Mouse (Mus musculus): Measurements from ENCODE around the gene Trappc2l. TPM values are rescaled to one million over a fixed set of nuclear protein-coding genes. Genes with fewer than 3 reads are reported as not detected.

Trappc2l gene
- polyA plus RNA-seq, 1 experiment = 169 TPM

DNA sequence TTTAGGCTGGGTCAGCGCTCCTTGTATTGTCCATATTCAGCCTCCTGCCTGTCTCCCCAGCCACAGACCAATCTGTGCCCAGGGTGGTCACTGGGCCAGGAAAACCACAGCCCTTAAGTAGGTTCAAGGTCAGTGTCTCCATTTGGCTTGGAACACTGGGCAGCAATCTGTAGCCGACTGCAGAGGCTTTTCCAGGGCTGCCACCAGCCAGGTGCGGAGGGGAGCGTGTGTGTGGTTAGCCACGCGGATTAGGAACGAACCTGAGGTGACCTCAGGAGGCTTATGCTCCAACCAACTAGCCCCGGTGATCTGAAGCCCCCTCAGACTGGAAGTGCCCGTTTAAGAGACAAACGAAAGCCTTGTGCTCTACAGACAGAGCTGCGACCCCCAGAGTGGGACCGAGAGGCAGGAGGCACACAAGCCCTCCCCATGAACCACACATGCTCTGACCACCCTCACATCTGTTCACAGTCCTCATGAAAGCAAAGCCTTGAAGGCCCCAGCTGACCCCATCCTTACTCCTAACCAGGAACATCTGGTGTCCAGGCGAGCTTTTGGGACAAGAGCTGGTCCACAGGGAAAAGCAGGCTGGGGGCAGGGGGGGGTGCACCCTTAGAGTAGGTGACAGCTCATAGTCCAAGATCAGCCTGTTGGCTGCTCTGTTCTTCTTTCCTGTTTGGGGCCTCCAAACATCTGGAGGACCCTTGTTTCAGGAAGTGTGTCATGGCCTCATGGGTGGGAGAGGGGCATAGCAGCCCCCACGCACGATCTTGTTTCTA, 36.9 kb downstream of the Trappc2l start:
- WGBS = 71% methylated on average over 15 of the region's 15 CpGs
- no peak for DNase-seq (ENCODE audit: low read depth, low spot score)

DNA sequence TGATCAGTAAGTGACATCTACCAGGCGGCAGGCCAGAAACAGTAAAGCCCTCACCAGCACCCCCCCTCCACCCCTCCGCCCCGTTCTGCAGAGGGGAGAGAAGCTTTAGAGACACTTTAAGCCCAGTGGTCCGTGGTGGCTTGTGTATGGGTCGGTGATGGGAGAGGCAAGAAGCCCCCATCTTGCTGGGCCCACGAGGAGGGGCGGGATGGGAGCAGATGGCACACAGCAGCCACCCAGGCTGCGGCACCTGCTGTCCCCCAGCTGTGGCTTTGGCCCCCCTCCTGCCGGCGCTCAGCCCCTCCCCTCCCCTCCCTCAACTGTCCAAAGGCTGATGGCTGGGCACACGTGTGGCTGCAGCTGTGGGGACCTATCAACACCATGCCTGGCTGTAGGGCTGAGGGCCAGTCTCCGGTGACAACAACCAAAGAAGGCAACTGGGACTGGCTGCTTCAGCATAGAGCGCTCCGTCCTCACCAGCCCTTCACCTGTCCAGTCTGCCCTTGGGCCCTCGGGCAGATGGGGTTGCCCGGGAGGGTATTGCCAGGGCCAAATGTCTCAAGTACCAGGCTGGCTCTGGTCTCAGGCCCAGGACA, 40.0 kb downstream of the Trappc2l start:
- no peak for DNase-seq (ENCODE audit: low read depth, low spot score)
- WGBS = 82% methylated on average over 16 of the region's 16 CpGs

DNA sequence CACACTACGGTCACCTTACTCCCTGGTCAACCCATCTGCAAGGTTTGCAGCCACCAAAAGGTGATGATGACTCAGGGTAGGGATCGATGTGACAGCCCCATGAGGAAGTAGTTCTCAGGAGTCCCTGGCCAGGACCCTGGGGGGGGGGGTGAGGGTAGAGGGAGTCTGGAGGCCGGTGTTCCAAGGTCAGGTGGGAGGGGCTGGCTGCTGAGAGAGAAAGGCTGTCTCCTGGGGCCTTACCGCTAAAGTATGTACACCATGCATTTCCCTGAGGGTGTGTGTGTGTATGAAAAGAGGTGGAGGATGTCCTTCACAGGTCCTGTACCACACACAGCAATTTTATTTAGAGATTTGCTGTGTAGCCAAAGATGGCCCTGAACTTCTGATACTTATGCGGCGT, 41.2 kb downstream of the Trappc2l start:
- 38% methylated on average over 6 of the region's 6 CpGs for WGBS
- DNase-seq (ENCODE audit: low read depth, low spot score) = no peak

DNA sequence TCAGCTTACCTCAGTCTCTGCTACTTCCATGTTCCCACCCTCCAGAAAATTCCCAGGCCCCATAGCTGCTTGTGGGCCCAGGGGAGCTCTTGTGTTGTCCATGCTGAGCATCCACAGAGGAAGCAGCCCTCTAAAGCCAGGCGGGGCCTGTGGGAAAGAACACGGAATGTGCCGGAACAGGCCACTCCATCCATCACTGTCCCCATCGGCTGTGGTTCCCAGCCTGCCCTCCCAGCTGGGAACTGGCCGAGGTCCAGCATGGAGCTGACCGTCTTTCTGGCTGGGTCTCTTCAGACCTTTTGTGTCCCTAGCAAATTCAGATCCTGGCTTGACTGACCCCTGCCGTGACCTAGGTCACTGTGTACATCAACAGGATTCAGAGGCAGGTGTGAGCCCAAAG, 43.3 kb downstream of the Trappc2l start:
- 62% methylated on average over 7 of the region's 7 CpGs for WGBS
- no peak for DNase-seq (ENCODE audit: low read depth, low spot score)

DNA sequence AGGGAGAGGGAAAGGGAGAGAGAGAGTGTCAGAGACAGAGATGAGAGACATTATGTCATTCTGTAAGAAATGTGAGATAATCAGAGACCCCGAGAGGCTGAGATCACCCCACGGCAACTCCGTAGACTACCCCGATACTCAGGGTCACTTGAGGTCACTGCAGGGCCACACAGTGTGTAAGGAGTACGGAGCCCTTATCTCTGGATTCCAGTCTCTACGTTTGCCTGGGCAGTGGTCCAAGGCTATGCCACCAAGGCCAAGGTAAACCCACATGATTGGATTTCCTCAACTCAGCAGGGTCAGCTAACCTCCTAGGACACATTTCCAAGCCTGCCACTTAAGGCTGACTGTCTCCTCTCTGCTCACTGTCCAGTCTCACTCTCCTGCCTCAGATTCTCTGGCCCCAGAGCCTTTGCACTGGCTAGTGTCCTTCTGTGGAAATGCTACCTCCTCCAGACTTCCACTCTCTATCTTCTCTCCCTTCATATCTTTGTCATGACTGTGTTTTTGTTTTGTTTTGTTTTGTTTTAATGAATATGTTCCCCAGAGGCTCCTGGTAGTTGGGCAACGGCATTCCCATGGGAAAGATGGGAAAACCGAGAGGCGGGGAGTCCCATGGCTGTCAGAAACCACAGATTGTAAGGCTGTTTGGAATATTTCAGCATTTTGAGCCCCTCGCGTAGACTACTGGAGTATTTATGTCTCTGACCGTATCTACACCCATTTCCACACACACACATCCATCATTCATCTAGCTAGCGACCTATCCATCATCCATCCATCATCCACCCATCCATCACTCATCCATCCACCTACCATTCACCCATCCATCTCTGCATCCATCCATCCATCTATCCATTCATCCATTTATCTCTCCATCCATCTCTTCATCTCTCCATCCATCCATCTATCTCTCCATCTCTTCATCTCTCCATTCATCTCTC, 44.9 kb downstream of the Trappc2l start:
- WGBS = 58% methylated on average over 13 of the region's 13 CpGs
- DNase-seq (ENCODE audit: low read depth, low spot score) = no peak

DNA sequence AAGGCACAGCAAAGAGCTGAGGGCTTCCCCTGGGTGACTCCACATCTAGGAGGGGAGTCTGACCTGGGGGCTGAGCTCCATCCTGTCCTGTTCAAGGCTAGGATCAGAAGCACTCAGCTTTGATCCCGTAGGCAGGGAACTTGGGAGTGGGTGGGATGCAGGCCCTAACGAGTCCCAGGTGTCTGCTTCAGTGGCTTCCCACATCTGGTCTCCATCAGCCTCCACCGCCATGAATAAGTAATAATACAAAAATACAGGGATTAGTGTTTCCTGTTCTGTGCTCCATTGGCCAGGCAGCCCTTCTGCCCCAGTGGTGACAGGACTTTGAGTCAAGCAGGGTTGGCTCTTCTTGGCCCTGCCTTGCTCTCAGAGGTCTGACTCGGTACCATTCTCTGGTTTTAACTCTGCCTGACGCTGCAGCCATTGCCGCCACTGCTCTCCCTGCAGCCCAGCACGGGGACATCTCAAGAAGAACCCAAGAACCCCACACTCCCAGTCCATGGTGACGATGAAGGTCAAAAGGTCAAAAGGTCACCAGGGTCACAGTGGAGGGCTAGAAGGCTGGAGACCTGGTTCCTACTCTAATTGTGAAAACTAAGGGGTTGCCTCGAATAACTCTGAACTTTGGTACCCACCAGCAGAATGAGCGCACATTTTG, 46.8 kb downstream of the Trappc2l start:
- WGBS = 71% methylated on average over 10 of the region's 10 CpGs
- no peak for DNase-seq (ENCODE audit: low read depth, low spot score)

DNA sequence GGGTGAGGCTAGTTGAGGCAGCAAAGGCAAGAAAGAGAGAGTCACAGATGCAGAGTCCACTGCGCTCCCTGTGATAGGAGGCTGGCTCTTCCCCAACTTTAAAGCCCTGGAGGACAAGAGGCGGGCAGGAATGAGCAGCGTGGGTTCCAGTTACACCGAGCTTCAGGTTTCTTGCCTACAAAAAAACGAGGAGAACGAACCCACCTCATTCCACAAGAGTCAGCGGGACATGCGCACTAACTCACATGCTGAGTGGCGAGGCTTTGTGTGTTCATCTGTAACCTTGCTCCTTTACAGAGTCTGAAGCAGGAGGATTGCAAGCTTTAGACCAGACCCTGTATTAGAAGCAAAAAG, 47.3 kb downstream of the Trappc2l start:
- WGBS = 71% methylated on average over 9 of the region's 9 CpGs
- DNase-seq (ENCODE audit: low read depth, low spot score) = no peak

DNA sequence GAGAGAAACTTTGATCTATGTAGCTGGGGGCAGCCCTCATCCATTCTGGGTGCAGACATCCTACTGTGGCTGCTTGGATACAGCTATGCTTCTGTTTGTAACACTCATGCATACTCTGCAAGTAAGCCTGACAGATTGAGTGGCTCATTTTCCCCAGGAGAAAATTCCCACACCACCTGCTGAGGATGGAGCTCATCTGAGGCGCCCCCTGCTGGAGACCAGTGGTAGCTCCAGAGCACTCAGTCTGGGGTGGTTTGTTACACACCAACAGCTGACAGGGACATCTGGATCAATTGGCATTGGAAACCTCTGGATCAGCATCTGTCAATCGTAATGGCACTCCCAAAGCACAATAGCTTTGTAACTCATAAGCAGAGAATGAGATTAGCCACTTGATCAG, 48.6 kb downstream of the Trappc2l start:
- no peak for DNase-seq (ENCODE audit: low read depth, low spot score)
- WGBS = 67% methylated on average over 2 of the region's 2 CpGs

DNA sequence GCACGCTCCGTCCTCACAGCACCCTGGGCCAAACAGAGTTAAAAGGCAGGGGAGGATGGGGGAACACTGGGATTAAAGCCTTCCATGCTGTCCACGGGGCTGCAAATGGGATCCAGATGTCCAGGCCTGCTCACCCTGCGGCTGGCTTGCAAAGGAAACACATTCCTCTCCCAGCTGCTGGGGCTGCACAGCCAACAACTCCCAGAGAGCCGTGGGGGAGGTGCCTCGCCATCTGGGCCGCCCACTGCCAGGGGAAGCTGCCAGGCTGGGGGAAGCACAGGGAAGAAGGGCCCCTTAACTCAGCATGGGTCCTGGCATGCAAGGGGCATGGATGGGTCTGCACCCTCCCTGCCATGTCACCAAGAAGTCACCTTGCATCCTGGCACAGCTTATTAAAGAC, 49.7 kb downstream of the Trappc2l start:
- 39% methylated on average over 7 of the region's 7 CpGs for WGBS
- DNase-seq (ENCODE audit: low read depth, low spot score) = no peak

DNA sequence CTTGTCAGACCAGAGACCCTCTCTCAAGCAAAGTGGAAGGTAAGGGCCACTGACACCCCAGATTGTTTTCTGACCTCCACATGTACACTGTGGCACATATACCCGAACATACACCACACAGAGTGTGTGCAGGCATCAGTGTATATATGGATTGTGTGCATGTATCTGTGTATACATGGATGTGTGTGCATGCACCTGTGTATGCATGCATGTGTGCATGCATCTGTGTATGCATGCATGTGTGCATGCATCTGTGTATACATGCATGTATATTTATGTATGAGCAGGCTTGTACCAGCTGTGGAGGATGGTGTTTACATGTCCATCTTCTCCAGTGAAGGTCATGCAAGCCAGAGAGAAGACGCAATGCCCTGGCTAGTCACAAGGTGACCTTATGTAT, 50.5 kb downstream of the Trappc2l start:
- DNase-seq (ENCODE audit: low read depth, low spot score) = no peak
- 82% methylated on average over 2 of the region's 2 CpGs for WGBS

DNA sequence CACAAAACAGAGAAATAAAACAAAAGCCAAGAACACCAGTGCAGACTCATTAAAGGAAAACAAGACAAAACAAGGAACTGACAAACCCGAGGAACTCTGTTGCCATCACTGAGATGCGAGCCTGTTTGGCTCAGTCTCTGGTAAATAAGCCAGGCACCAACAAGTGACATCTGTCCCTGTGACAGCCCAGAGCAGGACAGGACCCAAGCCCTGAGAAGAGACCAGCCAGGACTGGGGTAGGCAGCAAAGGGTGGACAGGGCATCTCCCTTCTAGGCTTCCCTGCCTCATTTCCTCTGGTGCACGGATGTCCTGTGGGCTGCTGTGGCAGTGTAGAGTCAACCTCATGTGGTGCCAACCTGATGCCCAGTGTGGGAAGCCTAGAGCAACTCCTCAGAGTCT, 51.7 kb downstream of the Trappc2l start:
- WGBS = 53% methylated on average over 3 of the region's 3 CpGs

DNA sequence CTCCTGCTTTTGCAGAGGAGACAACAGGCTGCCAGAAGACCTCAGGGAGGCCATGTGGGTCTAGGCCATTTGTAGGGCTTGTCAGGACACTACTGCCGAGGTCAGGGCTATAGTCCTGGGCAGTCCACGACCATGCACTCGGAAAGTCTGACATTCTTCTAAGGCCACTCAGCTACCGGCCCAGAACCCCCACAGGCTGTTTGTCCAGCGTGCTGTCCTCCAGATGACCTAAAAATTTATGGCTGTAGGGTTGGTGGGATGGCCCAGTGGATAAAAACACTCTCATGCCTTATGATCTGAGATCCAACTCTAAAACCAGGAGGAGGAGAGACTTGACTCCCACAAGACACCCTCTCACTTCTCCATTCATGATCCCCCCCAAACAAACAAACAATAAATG, 52.2 kb downstream of the Trappc2l start:
- no peak for DNase-seq (ENCODE audit: low read depth, low spot score)
- WGBS = 57% methylated on average over 5 of the region's 5 CpGs

More for the DNA sequence above, 51.7 kb downstream of the Trappc2l start:
- DNase-seq (ENCODE audit: low read depth, low spot score) = no peak

DNA sequence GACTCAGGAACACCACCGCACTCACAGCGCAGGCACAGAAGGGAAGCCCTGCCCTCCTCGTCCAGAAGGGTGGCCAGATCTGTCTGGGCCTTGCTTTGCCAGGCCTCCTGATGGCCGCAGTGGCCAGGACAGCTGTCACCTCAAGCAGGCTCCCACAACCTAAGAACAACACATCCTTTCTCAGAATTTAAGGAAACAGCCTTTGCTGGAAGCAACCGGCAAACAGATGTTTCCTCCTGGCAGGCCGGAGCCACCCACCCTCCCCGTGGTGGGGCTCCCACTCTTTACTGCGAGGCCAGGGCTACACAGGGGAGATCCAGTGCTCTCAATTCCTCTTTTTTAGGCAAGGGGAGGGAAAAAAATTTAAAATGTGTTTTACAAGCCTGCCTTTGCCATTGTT, 53.8 kb downstream of the Trappc2l start:
- no peak for DNase-seq (ENCODE audit: low read depth, low spot score)
- WGBS = 46% methylated on average over 8 of the region's 8 CpGs

DNA sequence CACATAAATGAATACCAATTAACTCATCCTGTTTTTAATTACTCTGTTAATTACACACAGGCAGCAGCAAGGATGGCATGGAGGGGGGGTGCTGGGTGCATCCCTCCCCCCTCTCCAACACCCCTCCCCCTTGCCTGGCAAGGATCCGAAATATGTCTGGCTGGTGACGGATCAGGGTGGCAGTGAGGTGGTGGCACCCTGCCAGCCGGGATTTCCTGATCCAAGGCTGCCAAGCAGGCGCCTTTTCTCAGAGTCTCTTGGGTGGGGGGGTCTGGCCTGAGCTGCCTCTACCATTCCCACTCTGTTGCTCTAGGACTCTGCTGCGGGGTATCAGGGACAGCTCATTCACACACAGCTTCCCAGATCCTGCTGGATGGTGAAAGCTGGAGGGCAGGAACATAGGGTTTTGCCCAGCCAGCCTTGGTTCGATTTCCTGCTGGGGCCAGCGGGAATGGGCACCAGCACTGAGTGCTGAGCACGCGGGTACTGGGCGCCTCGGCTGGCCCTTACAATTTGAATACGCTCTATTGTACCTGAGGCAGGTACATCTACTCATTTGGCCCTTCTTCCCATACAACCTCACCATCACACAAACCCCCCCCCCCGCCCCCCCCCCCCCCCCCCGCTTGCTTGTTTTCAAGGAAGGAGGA, 54.4 kb downstream of the Trappc2l start:
- DNase-seq (ENCODE audit: low read depth, low spot score) = no peak
- 34% methylated on average over 14 of the region's 14 CpGs for WGBS

Other genes with a start within 250 kb of the Trappc2l start
- gene Zc3h18, start 235.0 kb upstream of the Trappc2l start, polyA plus RNA-seq (2012; rRNA removed) = 18.6 and 29.6 TPM in 2 replicates
- gene Il17c, start 189.6 kb upstream of the Trappc2l start, polyA plus RNA-seq (2012; rRNA removed) = 0.21 and 0.41 TPM in 2 replicates
- 240 and 254 TPM in 2 replicates for gene Cyba, start 178.7 kb upstream of the Trappc2l start, polyA plus RNA-seq (2012; rRNA removed)
- 45.0 and 54.8 TPM in 2 replicates for gene Mvd, start 168.2 kb upstream of the Trappc2l start, polyA plus RNA-seq (2012; rRNA removed)
- 1.4 and 1.6 TPM in 2 replicates for gene Snai3, start 150.9 kb upstream of the Trappc2l start, polyA plus RNA-seq (2012; rRNA removed)
- 49.6 and 52.5 TPM in 2 replicates for gene Rnf166, start 135.6 kb upstream of the Trappc2l start, polyA plus RNA-seq (2012; rRNA removed)
- 20.8 and 27.6 TPM in 2 replicates for gene Ctu2, start 135.5 kb upstream of the Trappc2l start, polyA plus RNA-seq (2012; rRNA removed)
- gene Piezo1, start 60.3 kb upstream of the Trappc2l start, polyA plus RNA-seq (2012; rRNA removed) = 35.4 and 38.3 TPM in 2 replicates
- gene Cdt1, start 43.6 kb upstream of the Trappc2l start, polyA plus RNA-seq (2012; rRNA removed) = 42.7 and 43.0 TPM in 2 replicates
- 318 and 399 TPM in 2 replicates for gene Aprt, start 34.7 kb upstream of the Trappc2l start, polyA plus RNA-seq (2012; rRNA removed)
- gene Galns, start 177 bp upstream of the Trappc2l start, polyA plus RNA-seq (2012; rRNA removed) = 19.1 and 24.5 TPM in 2 replicates
- gene Pabpn1l, start 11.1 kb downstream of the Trappc2l start, polyA plus RNA-seq (2012; rRNA removed) = 0.07 and 0.10 TPM in 2 replicates
- gene Cbfa2t3, start 87.5 kb downstream of the Trappc2l start, polyA plus RNA-seq (2012; rRNA removed) = 5.7 and 6.3 TPM in 2 replicates
- 30.5 and 34.6 TPM in 2 replicates for gene Acsf3, start 163.8 kb downstream of the Trappc2l start, polyA plus RNA-seq (2012; rRNA removed)
- 0.05 TPM in 1 of 2 replicates, not detected in the other for gene Cdh15, start 236.3 kb downstream of the Trappc2l start, polyA plus RNA-seq (2012; rRNA removed)